ENCODE assay signal across 25 mouse cellular contexts in the genomic region with DNA sequence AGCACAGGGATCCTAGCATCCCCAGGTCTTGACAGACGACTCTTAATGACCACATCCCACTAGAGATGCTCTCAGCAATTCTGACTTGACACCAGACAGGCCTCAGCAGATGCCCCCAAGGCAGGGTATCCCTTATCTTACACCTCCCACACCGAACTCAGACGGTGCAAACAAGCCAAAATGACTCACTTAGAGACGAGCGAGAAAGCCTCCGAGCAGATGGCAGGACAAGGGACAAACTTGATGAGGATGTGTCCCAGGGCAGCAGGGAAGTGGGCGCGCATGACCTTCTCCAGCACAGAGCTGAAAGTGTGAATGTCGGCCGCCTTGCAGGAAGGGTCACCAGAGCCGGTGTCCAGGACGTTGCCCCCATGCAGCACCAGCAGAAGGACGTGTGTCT. TPM values are rescaled to one million over a fixed set of nuclear protein-coding genes. Genes with fewer than 3 reads are reported as not detected.
"Had no signal": no experiment of that assay in that cellular context is flagged by ENCODE, and none has a peak within 500 bp of the region (broad histone marks: within the 10 kb centered on the region; RNA-seq: fewer than 3 reads in every experiment).

No protein-coding gene starts in this region.

- H3K36me3 ChIP-seq: liver, embryonic 13.5 days; midbrain, embryonic 12.5 days; midbrain, embryonic 15.5 days; neural tube, embryonic 12.5 days; stomach, embryonic 15.5 days had no signal

- H3K27me3 ChIP-seq: liver, embryonic 13.5 days; midbrain, embryonic 12.5 days; midbrain, embryonic 15.5 days; neural tube, embryonic 12.5 days; neural tube, embryonic 15.5 days; stomach, embryonic 15.5 days had no signal

- ATAC-seq: inflammation-experienced regulatory T-cells, adult 6 months; intestine, embryonic 16.5 days; midbrain, embryonic 15.5 days had no signal

- H3K4me1 ChIP-seq: liver, embryonic 13.5 days; midbrain, embryonic 12.5 days; stomach, embryonic 15.5 days had no signal

- H3K4me3 ChIP-seq: layer of hippocampus, adult 2 months; left cerebral cortex, adult 2 months; liver, embryonic 13.5 days; midbrain, embryonic 12.5 days; midbrain, embryonic 15.5 days; neural tube, embryonic 12.5 days; neural tube, embryonic 15.5 days; stomach, embryonic 15.5 days had no signal

- DNase-seq: kidney, adult 18-20 months; kidney, adult 9 months; kidney, postnatal 14 days; layer of hippocampus, adult 9-11 months; liver, embryonic 13.5 days; lung, adult 2 months; lung, postnatal 14 days; lung, postnatal 4 days; retina, postnatal 1 day; right cerebral cortex, postnatal 4 days; thymus, adult 18-20 months; thymus, postnatal 36 days had no signal

- H3K9me3 ChIP-seq: liver, embryonic 13.5 days; midbrain, embryonic 12.5 days; midbrain, embryonic 15.5 days; neural tube, embryonic 12.5 days; neural tube, embryonic 15.5 days; stomach, embryonic 15.5 days had no signal

RNA-seq across cellular contexts. Expression of a gene that starts 32.4 kb away (rescaled TPM):
- total RNA-seq: liver, adult 2 months had no signal

RNA-seq across cellular contexts. Expression of a gene that starts 36.9 kb away (rescaled TPM):
- total RNA-seq: layer of hippocampus, adult 2 months; layer of hippocampus, postnatal 25 days; left cerebral cortex, adult 2 months; left cerebral cortex, postnatal 14 days; liver, adult 2 months had no signal
- polyA plus RNA-seq: large intestine, adult 2 months; liver, adult 2 months had no signal
